Mouse (Mus musculus) thymus, adult 2 months (tissue): ENCODE data around the gene Fgf15.

Experiments used
- CTCF ChIP-seq: fragments of 200-500 bp; IDR thresholded peaks from 2 replicates; pipeline ENCODE4 v1.5.1; 2012; ENCODE audit warnings: mild to moderate bottlenecking, control low read depth, low read length, moderate library complexity, borderline replicate concordance; ENCODE audit not compliant: control insufficient read depth, poor library complexity, insufficient read depth; ENCODE audit errors: extremely low read depth
- POLR2A ChIP-seq: fragments of 200-500 bp; IDR thresholded peaks from 2 replicates; pipeline ENCODE4 v1.6.1; 2012; ENCODE audit warnings: mild to moderate bottlenecking, low read length, control low read depth, moderate library complexity; ENCODE audit not compliant: control insufficient read depth, poor library complexity, insufficient read depth; ENCODE audit errors: extremely low read depth

- no peak for TF ChIP-seq CTCF
- TF ChIP-seq POLR2A: no peak
These were observed 2.1 kb upstream of the Fgf15 start for GRCm38 (mm10) chr7:144894191-144894590.
